Mouse (Mus musculus) kidney, adult 2 months (tissue): Measurements from ENCODE around the gene Esyt2. TPM values are rescaled to one million over a fixed set of nuclear protein-coding genes. Genes with fewer than 3 reads are reported as not detected.
"Not testable (repeated sequence)": the region's sequence is repeated elsewhere in the genome, so short reads cannot be mapped to it uniquely, and the experiment has no call there.

Experiments used
- DNase-seq: peaks from one replicate; pipeline ENCODE4 v3.0.0; 2021
- H3K27ac ChIP-seq: fragments of 200-500 bp; 2 replicates; pipeline ENCODE4 v1.5.1; 2012; ENCODE audit warnings: low read depth, low read length, control low read depth, inconsistent platforms; ENCODE audit not compliant: insufficient read depth
- H3K27me3 ChIP-seq: fragments of 200-500 bp; replicated peaks from 2 replicates; pipeline ENCODE4 v1.6.1; 2012; ENCODE audit warnings: mild to moderate bottlenecking, moderate library complexity, low read length, inconsistent platforms; ENCODE audit not compliant: control insufficient read depth, insufficient read depth
- H3K36me3 ChIP-seq: fragments of 200-500 bp; 2 replicates; pipeline ENCODE4 v1.6.1; 2012; ENCODE audit warnings: mild to moderate bottlenecking, moderate library complexity, low read length, inconsistent platforms; ENCODE audit not compliant: control insufficient read depth, insufficient read depth
- H3K4me1 ChIP-seq: fragments of 200-500 bp; 2 replicates; pipeline ENCODE4 v1.6.1; 2011; ENCODE audit warnings: low read length; ENCODE audit not compliant: control insufficient read depth, insufficient read depth
- H3K4me3 ChIP-seq: fragments of 200-500 bp; 2 replicates; pipeline ENCODE4 v1.5.1; 2011; ENCODE audit warnings: mild to moderate bottlenecking, low read depth, low read length, control low read depth; ENCODE audit not compliant: insufficient read depth
- CTCF ChIP-seq: fragments of 200-500 bp; conservative IDR thresholded peaks from 2 replicates; pipeline ENCODE4 v1.5.1; 2011; ENCODE audit warnings: low read depth, mild to moderate bottlenecking, control low read depth, low read length, moderate library complexity, mixed read lengths; ENCODE audit not compliant: insufficient read depth, insufficient read length
- POLR2A ChIP-seq: fragments of 200-500 bp; IDR thresholded peaks from one replicate; pipeline ENCODE4 v1.6.1; 2011; ENCODE audit warnings: low read depth, low read length, control low read depth
- WGBS: fragments of 180-500 bp; shearing (Covaris S2); methylation state at CpG from one replicate; pipeline ENCODE4 v1.1.7; 2018; 5-methylcytosine and 5-hydroxymethylcytosine counted together
- polyA plus RNA-seq: library from polyadenylated mRNA; depleted of rRNA; stranded (reverse); fragments of >200 nt; gene quantifications from 2 replicates; pipeline ENCODE4 v1.2.3, GENCODE M21; 2012

Esyt2 gene
- polyA plus RNA-seq, 1 experiment, result 8.8 TPM

- H3K27ac ChIP-seq, result no peak overlapping the region
- 58% methylated on average over 5 of the region's 5 CpGs for whole genome bisulfite sequencing
- H3K4me1 ChIP-seq, result no peaks in the 10 kb centered on the region
- no peak for DNase-seq
- TF ChIP-seq CTCF (no peak), POLR2A (no peak)
- H3K36me3 ChIP-seq, result no peaks in the 10 kb centered on the region
- no peaks in the 10 kb centered on the region; the same call in 1 of the 2 replicates for H3K27me3 ChIP-seq
- H3K4me3 ChIP-seq, result no peak overlapping the region
Observed at GRCm38 (mm10) chr12:116269450-116269849, 11.5 kb upstream of the Esyt2 start.

- Histone ChIP-seq H3K27ac (no peak overlapping the region), H3K4me3 (no peak overlapping the region), H3K4me1 (no peaks in the 10 kb centered on the region), H3K27me3 (no peaks in the 10 kb centered on the region; the same call in 1 of the 2 replicates), H3K36me3 (no peaks in the 10 kb centered on the region)
- DNase-seq, result no peak
- no peak for TF ChIP-seq CTCF
- TF ChIP-seq POLR2A, result no peak
- WGBS, result 69% methylated on average over 1 of the region's 1 CpGs
Observed at GRCm38 (mm10) chr12:116270538-116270937, 10.5 kb upstream of the Esyt2 start.

GRCm38 (mm10) chr12:116271071-116271470 is 9.9 kb upstream of the Esyt2 start:
- WGBS, result 98% methylated on average over 2 of the region's 2 CpGs
- no peak overlapping the region for H3K4me3 ChIP-seq
- no peak for DNase-seq
- no peaks in the 10 kb centered on the region for H3K4me1 ChIP-seq
- no peaks in the 10 kb centered on the region for H3K36me3 ChIP-seq
- H3K27me3 ChIP-seq, result no peaks in the 10 kb centered on the region
- no peak overlapping the region for H3K27ac ChIP-seq
- TF ChIP-seq CTCF (no peak), POLR2A (no peak)

- Histone ChIP-seq H3K4me1 (no peaks in the 10 kb centered on the region), H3K36me3 (no peaks in the 10 kb centered on the region), H3K27ac (no peak overlapping the region), H3K4me3 (no peak overlapping the region), H3K27me3 (no peaks in the 10 kb centered on the region)
- 52% methylated on average over 1 of the region's 1 CpGs for WGBS
- DNase-seq, result no peak
- TF ChIP-seq POLR2A (no peak), CTCF (no peak)
Observed at GRCm38 (mm10) chr12:116273733-116274132, 7.3 kb upstream of the Esyt2 start.

- not testable (repeated sequence) for DNase-seq, H3K36me3 ChIP-seq, H3K4me3 ChIP-seq, H3K27ac ChIP-seq, H3K27me3 ChIP-seq, H3K4me1 ChIP-seq
- WGBS, result 80% methylated on average over 2 of the region's 2 CpGs
Observed at GRCm38 (mm10) chr12:116275086-116275485, 5.9 kb upstream of the Esyt2 start, which contains the start of gene Gm11027. Gene Gm11027, plus strand, starts transcription at chr12:116275386.

- no peaks in the 10 kb centered on the region for H3K36me3 ChIP-seq
- H3K27ac ChIP-seq, result no peak overlapping the region
- H3K4me3 ChIP-seq, result no peak overlapping the region
- TF ChIP-seq CTCF (no peak), POLR2A (no peak)
- 89% methylated on average over 4 of the region's 4 CpGs for WGBS
- DNase-seq, result no peak
- H3K4me1 ChIP-seq, result peaks cover 3% of the 10 kb centered on the region; the same call in 1 of the 2 replicates
- H3K27me3 ChIP-seq, result no peaks in the 10 kb centered on the region
Observed at GRCm38 (mm10) chr12:116275631-116276030, 5.4 kb upstream of the Esyt2 start.

GRCm38 (mm10) chr12:116276961-116277360 is 4.0 kb upstream of the Esyt2 start:
- WGBS, result 69% methylated on average over 2 of the region's 2 CpGs
- H3K27me3 ChIP-seq, result no peaks in the 10 kb centered on the region
- peaks cover 3% of the 10 kb centered on the region; the same call in 1 of the 2 replicates for H3K4me1 ChIP-seq
- no peak overlapping the region for H3K27ac ChIP-seq
- H3K36me3 ChIP-seq, result no peaks in the 10 kb centered on the region
- H3K4me3 ChIP-seq, result no peak overlapping the region
- TF ChIP-seq CTCF, result no peak
- no peak for TF ChIP-seq POLR2A
- no peak for DNase-seq

- Histone ChIP-seq H3K36me3 (no peaks in the 10 kb centered on the region), H3K4me3 (no peak overlapping the region), H3K27ac (no peak overlapping the region), H3K27me3 (no peaks in the 10 kb centered on the region), H3K4me1 (peaks cover 3% of the 10 kb centered on the region; the same call in 1 of the 2 replicates)
- WGBS, result 97% methylated on average over 1 of the region's 1 CpGs
- TF ChIP-seq CTCF, result no peak
- no peak for TF ChIP-seq POLR2A
- no peak for DNase-seq
Observed at GRCm38 (mm10) chr12:116278541-116278940, 2.5 kb upstream of the Esyt2 start.
